Mouse (Mus musculus) ES-CJ7 (cell line): Measurements from ENCODE around the gene Mmaa.

Source experiments
- DNase-seq: peaks from one replicate; pipeline ENCODE4 v3.0.0; 2011; ENCODE audit warnings: low read depth, low spot score

Gene Mmaa

GRCm38 (mm10) chr8:79222752-79223141 is 72.0 kb downstream of the Mmaa start:
- no peak for DNase-seq

GRCm38 (mm10) chr8:79222106-79222751 is 72.5 kb downstream of the Mmaa start:
- no peak for DNase-seq
